Mouse (Mus musculus): Measurements from ENCODE around the gene Emc8. TPM values are rescaled to one million over a fixed set of nuclear protein-coding genes. Genes with fewer than 3 reads are reported as not detected.
A peak's percentile ranks its signal among the peaks of the same experiment; 100 is the strongest.

Emc8 gene
- polyA plus RNA-seq, 1 experiment from 2014 or later = 312 TPM

GRCm38 (mm10) chr8:120697154-120697978 is 29.0 kb upstream of the Emc8 start:
- no peak for DNase-seq (ENCODE audit: low spot score)
- Histone ChIP-seq H3K4me3 (no peak overlapping the region), H3K36me3 (no peaks in the 10 kb centered on the region), H3K27me3 (ENCODE audit: insufficient read depth, poor library complexity, severe bottlenecking) (peaks cover 11% of the 10 kb centered on the region; the same call in 1 of the 2 replicates), H3K9me3 (0 out of 2 replicates have a peak, but pooled peaks cover 3% of the 10 kb centered on the region), H3K27ac (0 out of 2 replicates have a peak overlapping the region, but pooled peaks have one; percentile 4), H3K4me1 (replicated peaks) (peaks cover 26% of the 10 kb centered on the region)
- WGBS = 89% methylated on average over 17 of the region's 17 CpGs

DNA sequence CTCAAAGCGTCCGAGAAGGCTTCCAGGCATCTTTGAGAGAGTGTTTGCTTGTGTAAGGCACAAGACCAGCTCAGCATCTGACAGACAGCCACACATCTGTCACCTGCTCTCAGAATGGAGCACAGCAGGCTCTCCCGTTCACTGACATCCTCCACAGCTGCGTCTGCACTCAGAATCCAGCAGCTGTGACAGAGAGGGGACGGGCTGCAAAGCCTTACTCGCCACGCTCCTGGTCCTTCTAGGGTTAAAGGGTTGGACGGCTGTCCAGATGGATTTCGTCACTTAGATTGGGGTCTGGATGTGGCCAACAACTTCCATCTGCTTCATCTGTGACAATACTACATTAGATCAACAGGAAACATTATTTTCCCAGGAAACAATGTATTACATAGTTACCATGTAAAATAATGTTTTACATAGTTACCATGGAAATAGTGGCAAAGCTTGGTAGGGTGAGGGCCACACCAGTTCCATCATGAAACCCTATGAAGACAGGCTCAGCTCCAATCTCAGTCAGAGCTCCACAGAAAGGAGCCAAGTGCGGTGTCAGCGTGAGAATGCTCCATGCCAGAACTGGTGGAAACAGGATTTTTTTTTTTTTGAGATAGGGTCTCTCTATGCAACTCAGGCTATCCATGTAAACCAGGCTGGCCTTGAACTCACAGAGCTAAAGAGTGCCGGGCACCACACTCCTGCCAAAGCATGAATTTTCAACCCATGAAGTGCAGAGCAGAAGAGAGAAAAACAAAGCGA is 28.2 kb upstream of the Emc8 start:
- 0 out of 2 replicates have a peak overlapping the region, but pooled peaks have one; percentile 19 for H3K27ac ChIP-seq
- WGBS = 65% methylated on average over 13 of the region's 13 CpGs
- DNase-seq (ENCODE audit: low spot score) = no peak
- H3K9me3 ChIP-seq = 0 out of 2 replicates have a peak, but pooled peaks cover 3% of the 10 kb centered on the region
- H3K4me3 ChIP-seq = no peak overlapping the region
- peaks cover 20% of the 10 kb centered on the region for H3K4me1 ChIP-seq (replicated peaks)
- H3K27me3 ChIP-seq (ENCODE audit: insufficient read depth, poor library complexity, severe bottlenecking) = peaks cover 5% of the 10 kb centered on the region; the same call in 1 of the 2 replicates
- no peaks in the 10 kb centered on the region for H3K36me3 ChIP-seq

- 56% methylated on average over 22 of the region's 22 CpGs for WGBS
- no peaks in the 10 kb centered on the region for H3K36me3 ChIP-seq
- no peak for DNase-seq (ENCODE audit: low spot score)
- no peak overlapping the region for H3K4me3 ChIP-seq
- H3K27me3 ChIP-seq (ENCODE audit: insufficient read depth, poor library complexity, severe bottlenecking) = peaks cover 5% of the 10 kb centered on the region; the same call in 1 of the 2 replicates
- H3K4me1 ChIP-seq (replicated peaks) = peaks cover 16% of the 10 kb centered on the region
- no peak overlapping the region; the same call in 1 of the 2 replicates for H3K27ac ChIP-seq
- 0 out of 2 replicates have a peak, but pooled peaks cover 3% of the 10 kb centered on the region for H3K9me3 ChIP-seq
These were observed 25.6 kb upstream of the Emc8 start for GRCm38 (mm10) chr8:120693861-120694493.

- H3K27me3 ChIP-seq (ENCODE audit: insufficient read depth, poor library complexity, severe bottlenecking) = peaks cover 5% of the 10 kb centered on the region; the same call in 1 of the 2 replicates
- no peak overlapping the region for H3K27ac ChIP-seq
- no peaks in the 10 kb centered on the region for H3K36me3 ChIP-seq
- DNase-seq (ENCODE audit: low spot score) = no peak
- H3K4me3 ChIP-seq = no peak overlapping the region
- 59% methylated on average over 4 of the region's 4 CpGs for WGBS
- peaks cover 16% of the 10 kb centered on the region for H3K4me1 ChIP-seq (replicated peaks)
- H3K9me3 ChIP-seq = 0 out of 2 replicates have a peak, but pooled peaks cover 2% of the 10 kb centered on the region
These were observed 24.6 kb upstream of the Emc8 start for GRCm38 (mm10) chr8:120692934-120693333.

GRCm38 (mm10) chr8:120688511-120688910 is 20.1 kb upstream of the Emc8 start:
- Histone ChIP-seq H3K4me1 (replicated peaks) (peaks cover 24% of the 10 kb centered on the region), H3K27ac (no peak overlapping the region), H3K9me3 (no peaks in the 10 kb centered on the region), H3K4me3 (no peak overlapping the region), H3K27me3 (ENCODE audit: insufficient read depth, poor library complexity, severe bottlenecking) (peaks cover 4% of the 10 kb centered on the region; the same call in 1 of the 2 replicates), H3K36me3 (no peaks in the 10 kb centered on the region)
- 91% methylated on average over 7 of the region's 7 CpGs for WGBS
- DNase-seq (ENCODE audit: low spot score) = no peak

GRCm38 (mm10) chr8:120687786-120688185 is 19.4 kb upstream of the Emc8 start:
- 74% methylated on average over 8 of the region's 8 CpGs for WGBS
- Histone ChIP-seq H3K4me1 (replicated peaks) (peaks cover 23% of the 10 kb centered on the region), H3K4me3 (no peak overlapping the region), H3K36me3 (no peaks in the 10 kb centered on the region), H3K27ac (no peak overlapping the region), H3K9me3 (no peaks in the 10 kb centered on the region), H3K27me3 (ENCODE audit: insufficient read depth, poor library complexity, severe bottlenecking) (peaks cover 4% of the 10 kb centered on the region; the same call in 1 of the 2 replicates)
- no peak for DNase-seq (ENCODE audit: low spot score)

- Histone ChIP-seq H3K4me3 (no peak overlapping the region), H3K9me3 (no peaks in the 10 kb centered on the region), H3K36me3 (no peaks in the 10 kb centered on the region), H3K4me1 (replicated peaks) (peaks cover 21% of the 10 kb centered on the region), H3K27ac (no peak overlapping the region), H3K27me3 (ENCODE audit: insufficient read depth, poor library complexity, severe bottlenecking) (peaks cover 4% of the 10 kb centered on the region; the same call in 1 of the 2 replicates)
- WGBS = 85% methylated on average over 5 of the region's 5 CpGs
- DNase-seq (ENCODE audit: low spot score) = no peak
These were observed 18.2 kb upstream of the Emc8 start for GRCm38 (mm10) chr8:120686576-120686975.

DNA sequence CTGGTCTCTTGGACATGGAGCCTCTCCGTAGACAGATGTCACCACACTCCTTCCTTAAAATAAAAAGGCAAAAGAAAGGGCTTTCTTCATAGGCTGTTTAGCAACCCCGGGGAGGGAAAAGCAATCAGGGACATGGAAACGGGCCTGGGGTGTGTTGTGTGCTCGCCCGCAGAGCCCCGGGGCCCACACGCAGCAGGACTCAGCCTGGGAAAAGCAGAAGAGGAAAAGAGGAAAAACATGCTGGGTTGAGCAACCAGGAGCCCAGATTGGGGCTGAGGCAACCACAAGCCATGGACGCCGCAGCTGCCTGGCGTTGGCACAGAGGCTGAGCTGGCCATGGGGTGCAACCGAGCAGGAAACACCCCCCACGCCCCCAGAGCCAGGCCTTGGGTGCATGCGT is 17.7 kb upstream of the Emc8 start:
- WGBS = 89% methylated on average over 13 of the region's 13 CpGs
- no peak for DNase-seq (ENCODE audit: low spot score)
- Histone ChIP-seq H3K4me3 (no peak overlapping the region), H3K36me3 (no peaks in the 10 kb centered on the region), H3K4me1 (replicated peaks) (peaks cover 21% of the 10 kb centered on the region), H3K27ac (no peak overlapping the region), H3K27me3 (ENCODE audit: insufficient read depth, poor library complexity, severe bottlenecking) (peaks cover 7% of the 10 kb centered on the region; the same call in 1 of the 2 replicates), H3K9me3 (no peaks in the 10 kb centered on the region)

DNA sequence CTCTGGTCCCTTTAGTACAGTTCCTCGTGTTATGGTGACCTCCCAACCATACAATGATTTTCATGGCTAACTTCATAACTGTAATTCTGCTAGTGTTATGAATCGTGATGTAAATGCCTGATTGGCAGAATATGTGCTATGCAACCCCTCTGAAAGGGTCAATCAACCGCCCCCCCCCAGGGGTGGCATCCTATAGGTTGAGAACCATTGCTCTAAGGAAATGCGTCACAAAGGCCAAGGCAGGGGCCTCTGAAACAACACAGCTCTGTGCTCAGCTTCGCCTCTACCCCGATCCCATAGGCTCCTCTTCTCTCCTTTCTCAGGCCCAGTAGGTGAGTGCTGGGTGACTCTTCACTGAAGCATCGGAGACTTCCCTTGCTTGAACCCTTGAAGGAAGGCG is 17.2 kb upstream of the Emc8 start:
- WGBS = 85% methylated on average over 8 of the region's 8 CpGs
- Histone ChIP-seq H3K27me3 (ENCODE audit: insufficient read depth, poor library complexity, severe bottlenecking) (peaks cover 10% of the 10 kb centered on the region; the same call in 1 of the 2 replicates), H3K4me3 (no peak overlapping the region), H3K36me3 (no peaks in the 10 kb centered on the region), H3K9me3 (no peaks in the 10 kb centered on the region), H3K27ac (no peak overlapping the region), H3K4me1 (replicated peaks) (peaks cover 21% of the 10 kb centered on the region)
- DNase-seq (ENCODE audit: low spot score) = no peak

DNA sequence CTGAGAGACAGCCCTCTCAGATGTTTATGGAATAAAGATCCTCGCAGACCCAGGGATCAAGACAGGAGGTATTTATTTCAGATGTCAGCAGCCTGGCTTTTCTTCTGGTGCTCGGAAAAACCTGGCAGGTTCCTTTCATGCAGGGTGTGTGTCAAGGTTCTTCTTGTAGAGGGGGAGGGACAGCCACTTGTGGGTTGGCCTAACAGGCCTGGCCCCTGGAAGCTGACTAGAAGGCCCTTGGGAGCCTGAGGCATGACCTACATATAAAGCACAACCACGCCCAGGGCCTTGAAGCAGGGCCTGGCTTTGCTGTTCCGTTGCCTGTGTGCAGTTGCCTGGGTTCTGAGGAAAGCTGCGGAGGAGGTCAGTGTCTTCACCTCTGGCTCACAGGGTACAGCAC is 16.7 kb upstream of the Emc8 start:
- no peaks in the 10 kb centered on the region for H3K9me3 ChIP-seq
- DNase-seq (ENCODE audit: low spot score) = no peak
- H3K27ac ChIP-seq = no peak overlapping the region
- peaks cover 10% of the 10 kb centered on the region; the same call in 1 of the 2 replicates for H3K27me3 ChIP-seq (ENCODE audit: insufficient read depth, poor library complexity, severe bottlenecking)
- no peaks in the 10 kb centered on the region for H3K36me3 ChIP-seq
- H3K4me1 ChIP-seq (replicated peaks) = peaks cover 21% of the 10 kb centered on the region
- 77% methylated on average over 5 of the region's 5 CpGs for WGBS
- no peak overlapping the region for H3K4me3 ChIP-seq

GRCm38 (mm10) chr8:120684082-120684481 is 15.7 kb upstream of the Emc8 start:
- Histone ChIP-seq H3K4me1 (replicated peaks) (peaks cover 21% of the 10 kb centered on the region), H3K27ac (peak overlapping the region; percentile 25; the same call in 1 of the 2 replicates), H3K9me3 (no peaks in the 10 kb centered on the region), H3K27me3 (ENCODE audit: insufficient read depth, poor library complexity, severe bottlenecking) (peaks cover 16% of the 10 kb centered on the region; the same call in 1 of the 2 replicates), H3K4me3 (no peak overlapping the region), H3K36me3 (no peaks in the 10 kb centered on the region)
- 69% methylated on average over 5 of the region's 5 CpGs for WGBS
- no peak for DNase-seq (ENCODE audit: low spot score)

GRCm38 (mm10) chr8:120683602-120684001 is 15.2 kb upstream of the Emc8 start:
- 20% methylated on average over 10 of the region's 10 CpGs for WGBS
- peak; percentile 65 for DNase-seq (ENCODE audit: low spot score)
- peaks cover 16% of the 10 kb centered on the region; the same call in 1 of the 2 replicates for H3K27me3 ChIP-seq (ENCODE audit: insufficient read depth, poor library complexity, severe bottlenecking)
- no peak overlapping the region for H3K27ac ChIP-seq
- H3K36me3 ChIP-seq = no peaks in the 10 kb centered on the region
- H3K4me3 ChIP-seq = no peak overlapping the region
- peaks cover 21% of the 10 kb centered on the region for H3K4me1 ChIP-seq (replicated peaks)
- H3K9me3 ChIP-seq = no peaks in the 10 kb centered on the region
